Mouse (Mus musculus) adrenal gland, postnatal 4 days (tissue): ENCODE data around the gene St3gal6. TPM values are rescaled to one million over a fixed set of nuclear protein-coding genes. Genes with fewer than 3 reads are reported as not detected.

Experiments
- DNase-seq, 2 experiments: peaks; one replicate each; pipeline ENCODE4 v3.0.0; 2021 to 2022; ENCODE audit warnings: low spot score in 2 of 2, mixed read lengths in 2 of 2
- long read RNA-seq, 2 experiments: library from polyadenylated mRNA; stranded (forward); transcript quantifications; one replicate each; pipeline ENCODE4 v2.0.0; 2021
- total RNA-seq, 2 experiments: library from RNA; stranded (reverse); gene quantifications; 2 replicates each; pipeline ENCODE4 v1.2.3; 2021

The St3gal6 gene
- 10 to 100 TPM; 12.1 to 20.3 TPM for total RNA-seq
- long read RNA-seq, experiment 1, full-length matches to known transcripts, result 2 of 3 reads
- long read RNA-seq, experiment 1, partial matches to known transcripts, result 1 of 3 reads
- long read RNA-seq, experiment 1, other reads (novel, unspliced or antisense), result 0 of 3 reads
- long read RNA-seq, experiment 2, full-length matches to known transcripts, result 1 of 6 reads
- long read RNA-seq, experiment 2, partial matches to known transcripts, result 2 of 6 reads
- long read RNA-seq, experiment 2, other reads (novel, unspliced or antisense), result 3 of 6 reads

GRCm38 (mm10) chr16:58523972-58524850 is at the start of gene St3gal6:
TSS of gene St3gal6 (minus strand) at chr16:58524243.
- no peak for DNase-seq

GRCm38 (mm10) chr16:58570694-58571264 is 46.7 kb upstream of the St3gal6 start:
- DNase-seq, result no peak

DNA sequence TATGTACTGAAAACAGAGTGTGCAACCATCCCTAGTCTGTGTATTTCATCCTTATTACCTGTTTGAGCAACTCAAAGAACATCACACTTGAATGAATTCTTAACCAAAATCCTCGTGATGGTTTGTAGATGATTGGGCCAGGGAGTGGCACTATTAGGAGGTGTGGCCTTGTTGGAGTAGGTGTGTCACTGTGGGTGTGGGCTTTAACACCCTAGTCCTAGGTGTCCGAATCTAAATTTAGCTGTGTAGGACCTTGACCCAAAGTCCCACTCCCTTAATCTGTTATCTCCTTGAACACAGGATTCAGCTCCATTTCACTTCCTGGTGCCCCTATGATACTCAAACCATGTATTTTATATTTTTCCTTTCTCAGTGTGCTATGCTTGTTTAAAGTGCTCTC is 37.2 kb upstream of the St3gal6 start:
- no peak for DNase-seq

GRCm38 (mm10) chr16:58556067-58556830 is 32.2 kb upstream of the St3gal6 start:
- DNase-seq, result no peak

- DNase-seq, result no peak
Measured at GRCm38 (mm10) chr16:58554673-58555072, 30.6 kb upstream of the St3gal6 start.

- no peak for DNase-seq
Measured at GRCm38 (mm10) chr16:58548042-58548441, 24.0 kb upstream of the St3gal6 start.

DNA sequence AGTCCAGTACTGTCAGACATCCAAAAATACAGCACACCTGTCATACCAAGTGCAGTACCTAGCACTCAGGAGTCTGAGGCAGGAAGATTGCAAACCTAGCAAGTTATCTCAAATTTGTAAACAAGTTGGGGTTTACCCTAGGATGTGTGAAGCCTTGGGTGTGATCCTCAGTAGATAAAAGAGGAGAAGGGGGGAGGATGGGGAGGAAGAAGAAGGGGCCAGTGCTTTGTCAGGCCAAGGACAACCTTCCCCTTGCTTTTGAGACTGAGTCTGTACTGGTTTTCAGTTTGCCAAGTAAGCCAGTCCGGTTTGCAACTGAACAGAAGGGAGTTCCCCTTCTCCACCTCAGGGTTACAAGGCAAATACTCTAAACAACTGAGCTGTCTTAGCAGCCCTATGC is 22.1 kb upstream of the St3gal6 start:
- no peak for DNase-seq

DNA sequence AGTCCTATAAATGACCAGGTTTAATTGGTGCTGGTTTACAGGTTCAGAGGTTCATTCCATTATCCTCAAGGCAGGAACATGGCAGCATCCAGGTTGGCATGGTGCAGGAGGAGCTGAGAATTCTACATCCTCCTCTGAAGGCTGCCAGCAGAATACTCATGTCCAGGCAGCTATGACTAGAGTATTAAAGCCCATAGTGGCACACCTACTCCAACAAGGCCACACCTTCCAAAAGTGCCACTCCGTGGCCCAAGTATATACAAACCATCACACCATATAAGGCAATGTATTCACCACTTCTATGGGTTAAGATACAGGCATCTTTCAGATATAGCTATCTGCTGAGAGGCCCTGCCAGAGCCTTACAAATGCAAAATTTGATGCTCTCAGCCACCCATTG is 15.4 kb upstream of the St3gal6 start:
- DNase-seq, result no peak

DNA sequence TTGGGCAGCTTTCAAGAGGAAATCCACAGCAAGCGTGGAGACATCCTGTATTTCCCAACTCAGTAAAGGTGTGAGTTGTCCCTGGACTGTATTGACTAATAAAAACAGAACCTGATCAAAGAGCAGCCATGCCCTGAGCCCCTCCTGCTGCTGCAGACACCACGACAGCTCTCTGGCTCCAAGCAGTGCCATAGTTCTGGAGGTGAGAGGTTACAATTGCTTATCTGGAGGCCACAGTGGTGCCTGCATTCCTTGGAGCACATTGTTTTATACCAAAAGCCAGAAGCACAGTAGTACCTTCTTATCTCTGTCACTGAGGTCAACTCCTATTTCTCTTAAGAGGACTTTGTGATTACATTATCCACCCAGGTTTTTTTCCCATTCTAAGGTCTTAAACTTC is 15.0 kb upstream of the St3gal6 start:
- no peak for DNase-seq

DNA sequence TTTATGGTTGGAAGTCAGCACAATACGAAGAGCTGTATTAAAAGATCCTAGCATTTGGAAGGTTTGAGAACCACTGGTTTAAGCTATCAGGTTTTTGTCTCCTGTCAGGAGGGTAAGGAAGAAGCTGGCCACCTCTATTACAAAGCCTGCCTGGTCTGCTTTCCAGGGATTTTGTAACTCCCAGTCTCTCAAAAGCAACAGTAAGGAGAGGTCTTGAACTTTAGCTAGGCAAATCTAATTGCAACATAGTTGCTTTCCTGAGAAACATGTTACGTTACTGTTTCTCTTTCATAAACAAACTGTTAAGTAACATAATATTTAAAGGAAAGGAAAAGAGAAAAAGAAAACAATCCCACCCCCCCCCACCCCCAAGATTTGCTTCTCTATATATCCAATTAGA is 12.0 kb upstream of the St3gal6 start:
- DNase-seq, result no peak

DNA sequence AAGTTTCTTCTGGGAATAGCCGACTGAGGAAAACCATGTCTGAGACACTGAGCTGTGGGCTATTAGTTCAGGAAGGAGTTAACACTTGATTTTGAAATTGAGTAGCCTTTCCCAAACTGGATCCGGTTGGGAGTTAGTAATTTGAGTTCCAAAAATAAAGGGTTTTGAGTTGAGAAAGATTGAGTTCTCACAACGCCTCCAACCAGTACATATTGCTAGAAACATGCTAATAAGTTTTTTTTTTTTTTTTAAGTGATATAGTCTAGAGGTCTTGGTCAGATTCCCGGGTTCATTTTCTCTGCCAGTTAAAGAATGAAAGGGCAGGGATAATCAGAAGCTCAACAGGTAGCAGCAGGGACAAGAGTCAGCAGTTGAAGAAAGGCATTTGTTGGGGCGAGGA is 11.2 kb upstream of the St3gal6 start:
- no peak for DNase-seq

- DNase-seq, result no peak
Measured at GRCm38 (mm10) chr16:58534245-58535142, 10.5 kb upstream of the St3gal6 start.

DNA sequence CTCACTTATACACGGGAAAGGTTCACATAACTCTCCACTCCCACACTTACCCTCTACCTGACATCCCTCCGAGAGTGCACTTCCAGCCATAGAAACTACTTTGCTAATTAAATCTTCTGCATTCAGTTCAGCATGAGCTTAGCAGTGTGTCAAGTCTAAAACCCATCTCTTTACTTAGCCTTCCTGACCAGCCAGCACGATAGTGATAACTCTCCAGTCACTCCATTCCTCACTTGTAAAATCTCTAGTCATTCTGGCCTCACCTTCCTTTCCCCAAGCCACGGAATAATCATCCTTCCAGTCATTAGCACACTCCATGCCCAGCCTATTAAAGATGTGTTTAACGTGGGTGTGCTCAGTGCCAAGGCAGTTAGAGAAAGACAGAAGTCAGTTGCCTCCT is 9.7 kb upstream of the St3gal6 start:
- no peak for DNase-seq

DNA sequence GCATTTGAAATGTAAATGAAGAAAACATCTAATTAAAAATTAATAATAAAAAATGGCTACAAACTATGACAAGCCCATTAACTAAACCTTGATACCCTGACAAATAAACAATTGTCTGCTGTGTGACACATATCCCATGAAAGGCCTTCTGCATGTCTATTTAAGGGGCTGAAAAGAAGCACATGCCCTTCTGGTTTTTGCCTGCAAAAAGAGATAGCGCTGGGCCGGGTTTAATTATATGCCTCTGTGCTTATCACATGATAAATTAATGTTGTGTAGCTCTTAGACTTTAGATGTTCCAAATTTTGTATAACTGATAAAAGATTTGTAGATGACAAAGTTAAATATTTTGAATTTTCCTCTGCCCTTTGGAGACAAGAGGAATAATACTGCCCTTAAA is 9.2 kb upstream of the St3gal6 start:
- DNase-seq, result no peak

GRCm38 (mm10) chr16:58532511-58532910 is 8.5 kb upstream of the St3gal6 start:
- no peak for DNase-seq

DNA sequence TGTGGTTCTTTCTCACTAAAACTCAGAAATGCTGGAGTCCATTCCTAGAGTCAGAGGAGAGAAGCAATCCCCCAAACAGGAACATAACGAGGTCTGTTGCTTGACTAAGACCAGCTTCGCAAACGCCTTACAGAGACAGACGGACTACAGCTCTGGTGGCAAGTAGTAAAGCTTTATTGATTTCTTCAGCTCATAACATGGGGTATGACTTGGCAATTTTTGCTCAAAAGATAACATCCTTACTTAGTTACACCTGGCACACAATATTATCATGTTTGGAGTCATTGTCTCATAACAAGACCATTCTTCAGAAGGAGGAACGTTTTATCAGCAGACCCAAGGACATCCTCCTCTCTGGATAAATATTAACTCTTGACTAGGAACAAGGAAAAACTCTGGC is 3.8 kb upstream of the St3gal6 start:
- no peak for DNase-seq

- no peak for DNase-seq
Measured at GRCm38 (mm10) chr16:58526729-58527128, 2.7 kb upstream of the St3gal6 start.

- no peak for DNase-seq
Measured at GRCm38 (mm10) chr16:58525832-58526231, 1.8 kb upstream of the St3gal6 start.

DNA sequence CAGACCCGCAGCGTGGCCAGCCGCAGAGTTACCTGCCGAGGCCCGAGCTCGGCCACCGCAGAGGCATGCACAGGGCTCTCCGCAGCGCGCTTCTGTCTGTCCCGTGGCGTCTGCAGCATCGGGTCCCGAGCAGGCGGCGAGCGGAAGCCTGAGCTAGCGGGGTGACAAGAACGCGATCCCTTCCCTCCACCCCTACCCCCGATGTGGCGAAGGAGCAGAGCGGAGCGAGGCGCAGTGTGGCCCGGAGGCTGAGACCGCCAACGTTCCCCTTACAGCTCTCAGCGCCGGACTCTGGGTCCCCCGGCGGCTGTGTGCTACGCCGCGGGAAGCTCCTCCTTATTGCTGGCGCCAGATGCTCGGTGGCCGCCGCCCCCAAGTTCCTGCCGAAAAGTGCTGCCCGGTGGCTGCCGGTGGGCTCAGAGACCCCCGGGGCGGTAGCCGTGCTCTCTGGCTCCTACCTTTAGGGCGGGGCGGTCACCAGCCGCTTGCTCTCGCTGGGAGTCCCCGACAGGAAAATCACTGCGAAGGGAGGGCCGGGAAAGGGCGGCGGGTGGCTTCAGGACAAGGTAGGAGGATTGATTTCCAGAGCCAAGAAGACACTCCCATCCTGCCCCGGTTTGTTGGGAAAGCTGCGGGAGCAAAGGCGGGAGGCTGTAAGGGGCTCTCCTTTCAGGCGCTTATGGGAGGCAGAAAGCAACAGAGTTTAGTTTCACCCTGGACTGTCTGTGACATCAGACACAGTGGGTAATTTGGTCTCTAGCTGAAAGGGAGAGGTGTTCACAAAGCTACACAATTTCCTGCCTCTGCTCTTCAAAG is 791 bp downstream of the St3gal6 start:
- DNase-seq, result peak; percentile 22 to 38

DNA sequence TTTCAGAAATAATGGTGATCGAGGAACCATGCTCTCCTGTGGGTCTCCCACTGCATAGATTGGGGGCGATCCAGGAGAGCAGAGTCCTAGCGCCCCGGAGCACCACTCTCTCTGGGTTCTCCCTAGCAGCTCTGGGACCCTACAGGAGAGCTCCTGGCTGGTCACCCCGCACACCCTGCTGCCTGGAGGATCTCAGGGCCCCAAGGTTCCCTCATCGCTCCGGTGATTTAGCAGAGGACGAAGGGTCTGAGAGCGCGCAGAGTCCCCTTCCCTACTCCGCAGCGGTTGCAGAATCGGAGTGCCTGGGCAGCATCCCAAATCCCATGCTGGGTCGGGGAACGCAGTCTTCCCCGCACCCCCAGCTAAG is 1.4 kb downstream of the St3gal6 start:
- DNase-seq, result no peak
